Mouse (Mus musculus): ENCODE measurements around the gene Edn2.

DNA sequence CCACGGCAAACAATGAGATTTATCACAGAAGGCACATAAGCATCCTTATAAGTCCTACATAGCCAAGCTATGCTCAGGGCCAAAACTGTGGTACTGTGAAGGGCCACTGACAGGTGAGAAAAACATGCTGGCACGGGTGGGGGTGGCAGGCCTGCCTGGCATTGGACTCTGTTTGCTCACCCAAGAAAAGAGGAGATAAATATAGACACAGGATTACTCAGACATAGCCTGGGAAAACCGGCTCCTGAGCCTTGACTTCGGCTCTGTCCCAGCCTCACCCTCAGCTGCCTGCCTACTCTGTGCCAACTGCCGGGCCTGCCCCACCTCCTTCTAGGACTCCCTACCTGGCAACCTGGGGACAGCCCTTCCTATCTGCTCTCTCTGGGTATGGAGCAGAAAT, 16.7 kb upstream of the Edn2 start:
- TF ChIP-seq CTCF (IDR thresholded peaks at IDR 0.05; ENCODE audit: low read depth) (no peak), EP300 (IDR thresholded peaks at IDR 0.05; ENCODE audit: low read depth) (no peak; the same call in 1 of the 2 replicates)

All from heart, postnatal 0 days (tissue).